Mouse (Mus musculus) neural tube, embryonic 12.5 days (tissue): ENCODE measurements around the gene Pdcd6ip. TPM values are rescaled to one million over a fixed set of nuclear protein-coding genes. Genes with fewer than 3 reads are reported as not detected.
"Not testable (repeated sequence)": the region's sequence is repeated elsewhere in the genome, so short reads cannot be mapped to it uniquely, and the experiment has no call there.

Experiments
- ATAC-seq: fragments of 200-750 bp; cut with Nextera tagmentation; 2 replicates; pipeline ENCODE4 v1.8.0; 2017; ENCODE audit warnings: low read depth, mild to moderate bottlenecking, moderate TSS enrichment, moderate library complexity; ENCODE audit not compliant: low FRiP score
- H3K27ac ChIP-seq: fragments of 300-500 bp; sonication (generic); 2 replicates; pipeline ENCODE4 v1.5.1; 2016
- H3K27me3 ChIP-seq: fragments of 300-500 bp; sonication (generic); replicated peaks from 2 replicates; pipeline ENCODE4 v1.6.1; 2016; ENCODE audit warnings: mild to moderate bottlenecking
- H3K36me3 ChIP-seq: fragments of 300-500 bp; sonication (generic); 2 replicates; pipeline ENCODE4 v1.6.1; 2016; ENCODE audit warnings: mild to moderate bottlenecking
- H3K4me1 ChIP-seq: fragments of 300-500 bp; sonication (generic); 2 replicates; pipeline ENCODE4 v1.6.1; 2016
- H3K4me2 ChIP-seq: fragments of 300-500 bp; sonication (generic); replicated peaks from 2 replicates; pipeline ENCODE4 v1.6.1; 2016; ENCODE audit warnings: mild to moderate bottlenecking
- H3K4me3 ChIP-seq: fragments of 300-500 bp; sonication (generic); 2 replicates; pipeline ENCODE4 v1.5.1; 2016
- H3K9ac ChIP-seq: fragments of 300-500 bp; sonication (generic); 2 replicates; pipeline ENCODE4 v1.6.1; 2016; ENCODE audit warnings: mild to moderate bottlenecking
- H3K9me3 ChIP-seq: fragments of 300-500 bp; sonication (generic); 2 replicates; pipeline ENCODE4 v1.6.1; 2016; ENCODE audit warnings: mild to moderate bottlenecking
- WGBS: fragments of 180-500 bp; shearing (Covaris S2); methylation state at CpG from one replicate; pipeline ENCODE4 v1.1.7; 2016; 5-methylcytosine and 5-hydroxymethylcytosine counted together
- polyA plus RNA-seq: library from polyadenylated mRNA; unstranded; fragments of >200 nt; fragmentation: Nextera tagmentation; extraction: Ambion mirVana; gene quantifications from 2 replicates; pipeline ENCODE4 v1.2.1, GENCODE M21; 2016

Pdcd6ip gene
- polyA plus RNA-seq, 1 experiment from 2014 or later, result 54.7 TPM

GRCm38 (mm10) chr9:113726991-113727680 lies 19.1 kb upstream of the Pdcd6ip start:
- no peak for ATAC-seq
- Histone ChIP-seq H3K27me3 (no peaks in the 10 kb centered on the region), H3K4me1 (no peaks in the 10 kb centered on the region), H3K27ac (no peak overlapping the region), H3K36me3 (no peaks in the 10 kb centered on the region), H3K4me2 (no peak overlapping the region), H3K9ac (no peak overlapping the region), H3K9me3 (no peaks in the 10 kb centered on the region), H3K4me3 (no peak overlapping the region)
- 90% methylated on average over 18 of the region's 18 CpGs for WGBS

GRCm38 (mm10) chr9:113726131-113726530 lies 18.1 kb upstream of the Pdcd6ip start:
- 60% methylated on average over 3 of the region's 3 CpGs for WGBS
- H3K27ac ChIP-seq, result no peak overlapping the region
- ATAC-seq, result no peak
- H3K4me3 ChIP-seq, result no peak overlapping the region
- no peaks in the 10 kb centered on the region for H3K36me3 ChIP-seq
- no peaks in the 10 kb centered on the region for H3K9me3 ChIP-seq
- H3K4me2 ChIP-seq, result no peak overlapping the region
- H3K9ac ChIP-seq, result no peak overlapping the region
- no peaks in the 10 kb centered on the region for H3K27me3 ChIP-seq
- H3K4me1 ChIP-seq, result no peaks in the 10 kb centered on the region

GRCm38 (mm10) chr9:113725609-113726008 lies 17.6 kb upstream of the Pdcd6ip start:
- H3K4me1 ChIP-seq, H3K27me3 ChIP-seq, H3K4me3 ChIP-seq, H3K27ac ChIP-seq, H3K4me2 ChIP-seq, H3K36me3 ChIP-seq, ATAC-seq, H3K9ac ChIP-seq, H3K9me3 ChIP-seq: not testable (repeated sequence)
- 83% methylated on average over 5 of the region's 5 CpGs for WGBS

GRCm38 (mm10) chr9:113724646-113725045 lies 16.6 kb upstream of the Pdcd6ip start:
- Histone ChIP-seq H3K27ac (no peak overlapping the region), H3K4me3 (no peak overlapping the region), H3K9ac (no peak overlapping the region), H3K27me3 (no peaks in the 10 kb centered on the region), H3K9me3 (no peaks in the 10 kb centered on the region), H3K4me2 (no peak overlapping the region), H3K4me1 (no peaks in the 10 kb centered on the region), H3K36me3 (no peaks in the 10 kb centered on the region)
- 82% methylated on average over 15 of the region's 15 CpGs for WGBS
- ATAC-seq, result no peak

DNA sequence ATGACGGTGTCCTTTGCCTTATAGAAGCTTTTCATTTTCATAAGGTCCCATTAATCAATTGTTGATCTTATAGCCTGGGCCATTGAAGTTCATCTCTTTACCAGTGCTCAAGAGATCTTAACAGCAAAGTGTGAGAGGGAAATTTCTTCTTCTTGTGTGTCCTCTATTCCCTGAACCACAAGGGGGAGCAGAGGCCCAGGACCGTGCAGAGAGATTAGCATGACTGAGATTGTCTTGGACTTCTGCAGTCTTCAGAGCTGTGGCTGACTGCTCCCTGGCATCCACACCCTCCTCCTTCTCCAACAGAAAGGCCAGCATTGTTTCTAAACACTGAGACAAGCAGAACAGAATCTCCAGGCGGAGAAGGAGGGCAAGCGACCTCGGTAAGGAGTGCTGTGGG lies 11.0 kb upstream of the Pdcd6ip start:
- Histone ChIP-seq H3K36me3 (no peaks in the 10 kb centered on the region), H3K4me1 (no peaks in the 10 kb centered on the region), H3K4me2 (no peak overlapping the region), H3K27ac (no peak overlapping the region), H3K27me3 (no peaks in the 10 kb centered on the region), H3K9me3 (no peaks in the 10 kb centered on the region), H3K4me3 (no peak overlapping the region), H3K9ac (no peak overlapping the region)
- no peak for ATAC-seq
- WGBS, result 39% methylated on average over 5 of the region's 5 CpGs

DNA sequence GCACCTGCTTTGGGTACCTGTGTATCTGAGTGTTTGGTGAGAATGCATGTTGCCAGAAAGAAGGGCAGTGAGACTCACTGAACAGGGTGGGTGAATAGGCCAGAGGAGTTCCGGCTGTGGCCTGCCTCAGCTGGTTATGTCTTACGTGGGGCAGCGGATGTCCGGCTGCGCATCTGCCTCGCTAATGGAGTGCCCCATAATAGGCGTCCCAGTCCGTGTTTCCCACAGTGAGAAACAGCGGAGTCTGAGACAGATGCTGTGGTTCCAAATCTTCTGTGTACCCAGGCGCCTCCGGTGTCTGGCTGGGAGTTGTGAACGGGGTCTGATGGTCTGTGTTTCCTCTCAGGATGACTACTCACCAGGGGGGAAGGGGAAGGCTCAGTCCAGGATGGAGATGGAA lies 2.8 kb upstream of the Pdcd6ip start:
- no peak for ATAC-seq
- Histone ChIP-seq H3K27ac (no peak overlapping the region), H3K27me3 (no peaks in the 10 kb centered on the region), H3K9me3 (no peaks in the 10 kb centered on the region), H3K9ac (no peak overlapping the region), H3K4me3 (no peak overlapping the region), H3K36me3 (no peaks in the 10 kb centered on the region), H3K4me2 (no peak overlapping the region), H3K4me1 (peaks cover 17% of the 10 kb centered on the region)
- WGBS, result 78% methylated on average over 12 of the region's 12 CpGs

GRCm38 (mm10) chr9:113708361-113709280 lies 562 bp upstream of the Pdcd6ip start:
- Histone ChIP-seq H3K9me3 (no peaks in the 10 kb centered on the region), H3K4me1 (peaks cover 27% of the 10 kb centered on the region), H3K27me3 (no peaks in the 10 kb centered on the region), H3K4me3 (peak overlapping the region; percentile 89), H3K9ac (peak overlapping the region; percentile 91), H3K27ac (no peak overlapping the region), H3K36me3 (no peaks in the 10 kb centered on the region), H3K4me2 (peak overlapping the region; percentile 89)
- peak; percentile 51; the same call in 1 of the 2 replicates for ATAC-seq
- WGBS, result 62% methylated on average over 19 of the region's 19 CpGs

GRCm38 (mm10) chr9:113706841-113707240 lies 1.2 kb downstream of the Pdcd6ip start:
- Histone ChIP-seq H3K4me2 (peak overlapping the region; percentile 89), H3K4me1 (peaks cover 27% of the 10 kb centered on the region), H3K36me3 (no peaks in the 10 kb centered on the region), H3K27ac (no peak overlapping the region), H3K27me3 (no peaks in the 10 kb centered on the region), H3K4me3 (peak overlapping the region; percentile 89), H3K9ac (peak overlapping the region; percentile 91; the same call in 1 of the 2 replicates), H3K9me3 (no peaks in the 10 kb centered on the region)
- no peak for ATAC-seq
- 67% methylated on average over 9 of the region's 9 CpGs for WGBS

DNA sequence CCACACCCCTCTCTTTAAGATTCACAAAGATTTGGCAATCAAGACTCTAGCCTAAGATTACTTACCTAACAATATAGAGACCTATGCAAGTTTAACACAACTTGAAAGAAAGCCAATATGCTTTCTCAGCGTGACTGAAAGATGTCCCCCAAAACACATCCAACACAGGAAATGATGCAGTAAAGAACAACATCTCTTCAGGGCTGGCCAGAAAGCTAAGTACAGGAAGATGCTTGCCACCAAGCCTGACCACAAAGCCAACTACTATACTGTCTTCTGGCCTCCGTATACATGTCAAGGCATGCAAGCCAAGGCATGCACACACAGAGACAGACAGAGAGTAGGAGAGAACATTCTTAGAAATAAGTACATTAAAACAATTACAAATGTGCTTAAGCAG lies 2.0 kb downstream of the Pdcd6ip start:
- peak overlapping the region; percentile 89 for H3K4me2 ChIP-seq
- H3K27ac ChIP-seq, result no peak overlapping the region
- no peaks in the 10 kb centered on the region for H3K9me3 ChIP-seq
- no peak overlapping the region for H3K9ac ChIP-seq
- WGBS, result 82% methylated on average over 2 of the region's 2 CpGs
- H3K36me3 ChIP-seq, result no peaks in the 10 kb centered on the region
- no peaks in the 10 kb centered on the region for H3K27me3 ChIP-seq
- ATAC-seq, result no peak
- H3K4me3 ChIP-seq, result no peak overlapping the region
- peaks cover 27% of the 10 kb centered on the region for H3K4me1 ChIP-seq

DNA sequence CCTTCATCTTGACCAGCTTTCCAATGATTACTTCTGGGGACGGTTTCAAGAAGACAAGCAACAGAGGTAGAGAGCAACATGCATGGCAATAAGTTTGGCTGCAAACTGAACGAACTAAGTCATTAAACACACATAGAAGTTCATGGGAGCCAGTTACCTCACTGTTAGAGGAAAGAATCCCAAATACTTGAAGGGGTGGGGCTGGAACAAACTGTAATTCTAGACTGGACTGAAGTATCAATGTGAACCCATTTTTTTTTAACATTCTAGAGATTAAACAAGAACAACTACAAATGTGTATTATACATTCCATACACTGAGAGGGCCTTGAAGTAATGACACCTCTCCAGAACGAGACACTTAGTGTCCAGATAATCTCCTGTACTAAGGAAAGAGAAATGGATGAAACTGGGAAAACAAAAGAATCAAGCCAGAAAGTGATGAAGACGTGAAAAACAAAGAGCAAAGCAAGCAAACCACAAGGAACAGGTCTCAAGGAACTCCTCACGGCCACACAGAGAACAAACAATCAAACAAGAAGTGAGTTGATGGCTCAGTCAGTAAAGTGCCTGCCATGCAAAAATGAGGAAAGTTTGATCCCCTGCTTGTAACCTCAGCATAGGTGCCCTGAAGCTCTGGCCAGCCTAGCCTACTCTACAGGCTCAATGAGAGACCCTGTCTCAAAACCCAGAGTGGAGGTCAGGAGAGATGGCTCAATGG lies 6.5 kb downstream of the Pdcd6ip start:
- WGBS, result 88% methylated on average over 5 of the region's 5 CpGs
- Histone ChIP-seq H3K4me1 (peaks cover 17% of the 10 kb centered on the region), H3K9ac (no peak overlapping the region), H3K27me3 (no peaks in the 10 kb centered on the region), H3K27ac (no peak overlapping the region), H3K36me3 (peaks cover 8% of the 10 kb centered on the region), H3K9me3 (no peaks in the 10 kb centered on the region), H3K4me3 (no peak overlapping the region), H3K4me2 (no peak overlapping the region)
- no peak for ATAC-seq

- 96% methylated on average over 12 of the region's 12 CpGs for WGBS
- H3K4me3 ChIP-seq, result no peak overlapping the region
- H3K4me1 ChIP-seq, result no peaks in the 10 kb centered on the region
- no peaks in the 10 kb centered on the region for H3K9me3 ChIP-seq
- H3K4me2 ChIP-seq, result no peak overlapping the region
- no peak overlapping the region for H3K9ac ChIP-seq
- peaks cover 48% of the 10 kb centered on the region for H3K36me3 ChIP-seq
- H3K27me3 ChIP-seq, result no peaks in the 10 kb centered on the region
- ATAC-seq, result no peak
- H3K27ac ChIP-seq, result no peak overlapping the region
Measured at GRCm38 (mm10) chr9:113687461-113687860, 20.6 kb downstream of the Pdcd6ip start.

GRCm38 (mm10) chr9:113673721-113674120 lies 34.3 kb downstream of the Pdcd6ip start:
- Histone ChIP-seq H3K27ac (no peak overlapping the region), H3K9ac (no peak overlapping the region), H3K4me2 (no peak overlapping the region), H3K36me3 (peaks cover 65% of the 10 kb centered on the region), H3K4me3 (no peak overlapping the region), H3K27me3 (no peaks in the 10 kb centered on the region), H3K4me1 (no peaks in the 10 kb centered on the region), H3K9me3 (no peaks in the 10 kb centered on the region)
- no peak for ATAC-seq
- WGBS, result 93% methylated on average over 6 of the region's 6 CpGs
